Mouse (Mus musculus): ENCODE measurements around the gene Cxcl1. TPM values are rescaled to one million over a fixed set of nuclear protein-coding genes. Genes with fewer than 3 reads are reported as not detected.

Cxcl1 gene
- polyA plus RNA-seq, 1 experiment from 2014 or later, result 0.38 TPM

GRCm38 (mm10) chr5:90891464-90891813 lies 398 bp downstream of the Cxcl1 start:
- peaks cover 7% of the 10 kb centered on the region for H3K4me1 ChIP-seq
- ATAC-seq (ENCODE audit: insufficient number of reproducible peaks, insufficient read depth, low FRiP score, low TSS enrichment, low read depth), result no peak
- H3K4me2 ChIP-seq, result peak overlapping the region; percentile 96
- 22% methylated on average over 10 of the region's 10 CpGs for WGBS
- no peaks in the 10 kb centered on the region for H3K9me3 ChIP-seq
- no peaks in the 10 kb centered on the region for H3K36me3 ChIP-seq
- H3K27me3 ChIP-seq, result peaks cover 6% of the 10 kb centered on the region
- H3K9ac ChIP-seq, result peak overlapping the region; percentile 74
- H3K4me3 ChIP-seq, result peak overlapping the region; percentile 51
- H3K27ac ChIP-seq, result no peak overlapping the region

GRCm38 (mm10) chr5:90894231-90894630 lies 3.2 kb downstream of the Cxcl1 start:
- Histone ChIP-seq H3K4me1 (peaks cover 7% of the 10 kb centered on the region), H3K27me3 (peaks cover 6% of the 10 kb centered on the region), H3K36me3 (no peaks in the 10 kb centered on the region), H3K9ac (no peak overlapping the region), H3K9me3 (no peaks in the 10 kb centered on the region), H3K4me2 (no peak overlapping the region), H3K4me3 (no peak overlapping the region), H3K27ac (no peak overlapping the region)
- ATAC-seq (ENCODE audit: insufficient number of reproducible peaks, insufficient read depth, low FRiP score, low TSS enrichment, low read depth), result no peak
- 70% methylated on average over 8 of the region's 8 CpGs for WGBS

- Histone ChIP-seq H3K4me1 (peaks cover 7% of the 10 kb centered on the region; the same call in 1 of the 2 replicates), H3K9me3 (no peaks in the 10 kb centered on the region), H3K27ac (no peak overlapping the region), H3K4me2 (no peak overlapping the region), H3K36me3 (no peaks in the 10 kb centered on the region), H3K27me3 (no peaks in the 10 kb centered on the region; the same call in 1 of the 2 replicates), H3K9ac (no peak overlapping the region), H3K4me3 (no peak overlapping the region)
- 65% methylated on average over 3 of the region's 3 CpGs for WGBS
- ATAC-seq (ENCODE audit: insufficient number of reproducible peaks, insufficient read depth, low FRiP score, low TSS enrichment, low read depth), result no peak
Measured at GRCm38 (mm10) chr5:90897429-90897828, 6.4 kb downstream of the Cxcl1 start.

DNA sequence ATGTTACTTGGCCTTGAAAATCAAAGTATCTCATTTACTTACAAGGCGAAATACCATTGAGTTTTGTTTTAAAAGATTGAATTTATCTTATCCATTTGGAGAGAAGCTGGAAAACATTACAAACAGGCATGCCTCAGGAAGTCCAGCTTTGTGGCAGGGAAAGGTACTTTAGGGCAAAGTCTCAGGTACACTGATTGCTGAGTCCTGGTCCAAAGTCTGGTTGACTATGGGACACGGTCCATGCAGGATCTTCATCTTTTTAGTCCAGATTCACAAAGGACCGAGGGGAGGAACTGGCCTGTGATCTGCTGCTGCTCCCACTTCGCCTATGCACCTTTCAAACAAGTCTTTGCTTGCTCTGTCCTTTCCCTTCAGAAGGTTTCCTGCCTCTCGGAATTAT lies 8.3 kb downstream of the Cxcl1 start:
- H3K4me3 ChIP-seq, result no peak overlapping the region
- H3K27ac ChIP-seq, result no peak overlapping the region
- no peaks in the 10 kb centered on the region for H3K9me3 ChIP-seq
- no peak overlapping the region for H3K9ac ChIP-seq
- WGBS, result 79% methylated on average over 5 of the region's 5 CpGs
- no peaks in the 10 kb centered on the region for H3K36me3 ChIP-seq
- peaks cover 17% of the 10 kb centered on the region for H3K4me1 ChIP-seq
- H3K27me3 ChIP-seq, result peaks cover 12% of the 10 kb centered on the region
- no peak overlapping the region for H3K4me2 ChIP-seq
- ATAC-seq (ENCODE audit: insufficient number of reproducible peaks, insufficient read depth, low FRiP score, low TSS enrichment, low read depth), result no peak

GRCm38 (mm10) chr5:90900147-90900546 lies 9.1 kb downstream of the Cxcl1 start:
- WGBS, result 33% methylated on average over 7 of the region's 7 CpGs
- H3K9me3 ChIP-seq, result no peaks in the 10 kb centered on the region
- no peak overlapping the region for H3K4me2 ChIP-seq
- no peak for ATAC-seq (ENCODE audit: insufficient number of reproducible peaks, insufficient read depth, low FRiP score, low TSS enrichment, low read depth)
- no peak overlapping the region for H3K27ac ChIP-seq
- peaks cover 20% of the 10 kb centered on the region for H3K27me3 ChIP-seq
- peaks cover 17% of the 10 kb centered on the region for H3K4me1 ChIP-seq
- H3K4me3 ChIP-seq, result no peak overlapping the region
- no peak overlapping the region for H3K9ac ChIP-seq
- no peaks in the 10 kb centered on the region for H3K36me3 ChIP-seq

DNA sequence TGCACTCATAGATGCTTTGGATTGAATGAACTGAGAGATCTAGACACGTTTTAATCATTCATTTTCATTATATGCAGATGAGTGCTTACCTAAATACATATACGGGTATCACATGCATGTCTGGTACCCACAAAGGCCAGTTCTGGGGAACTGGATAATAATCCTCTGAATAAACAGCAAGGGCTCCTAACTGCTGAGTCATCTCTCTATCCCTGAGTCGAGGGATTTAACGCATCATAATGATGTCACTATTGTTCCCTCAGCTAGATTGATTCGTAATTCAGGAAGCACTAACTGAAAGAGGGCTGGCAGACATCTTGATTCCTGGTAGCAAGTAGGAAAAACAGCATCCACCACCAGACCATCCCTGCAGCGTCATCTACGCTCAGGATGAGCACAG lies 9.6 kb downstream of the Cxcl1 start:
- ATAC-seq (ENCODE audit: insufficient number of reproducible peaks, insufficient read depth, low FRiP score, low TSS enrichment, low read depth), result no peak
- H3K4me1 ChIP-seq, result peaks cover 17% of the 10 kb centered on the region
- no peak overlapping the region for H3K9ac ChIP-seq
- WGBS, result 68% methylated on average over 7 of the region's 7 CpGs
- H3K36me3 ChIP-seq, result no peaks in the 10 kb centered on the region
- H3K27ac ChIP-seq, result no peak overlapping the region
- peaks cover 20% of the 10 kb centered on the region for H3K27me3 ChIP-seq
- no peaks in the 10 kb centered on the region for H3K9me3 ChIP-seq
- no peak overlapping the region for H3K4me3 ChIP-seq
- no peak overlapping the region for H3K4me2 ChIP-seq

- no peak for ATAC-seq (ENCODE audit: insufficient number of reproducible peaks, insufficient read depth, low FRiP score, low TSS enrichment, low read depth)
- no peaks in the 10 kb centered on the region for H3K36me3 ChIP-seq
- no peak overlapping the region for H3K27ac ChIP-seq
- H3K4me3 ChIP-seq, result peak overlapping the region; percentile 36
- no peak overlapping the region for H3K9ac ChIP-seq
- peaks cover 17% of the 10 kb centered on the region for H3K4me1 ChIP-seq
- H3K27me3 ChIP-seq, result peaks cover 29% of the 10 kb centered on the region
- H3K9me3 ChIP-seq, result no peaks in the 10 kb centered on the region
- WGBS, result 5% methylated on average over 10 of the region's 10 CpGs
- H3K4me2 ChIP-seq, result peak overlapping the region; percentile 75
Measured at GRCm38 (mm10) chr5:90902380-90903260, 11.6 kb downstream of the Cxcl1 start.

DNA sequence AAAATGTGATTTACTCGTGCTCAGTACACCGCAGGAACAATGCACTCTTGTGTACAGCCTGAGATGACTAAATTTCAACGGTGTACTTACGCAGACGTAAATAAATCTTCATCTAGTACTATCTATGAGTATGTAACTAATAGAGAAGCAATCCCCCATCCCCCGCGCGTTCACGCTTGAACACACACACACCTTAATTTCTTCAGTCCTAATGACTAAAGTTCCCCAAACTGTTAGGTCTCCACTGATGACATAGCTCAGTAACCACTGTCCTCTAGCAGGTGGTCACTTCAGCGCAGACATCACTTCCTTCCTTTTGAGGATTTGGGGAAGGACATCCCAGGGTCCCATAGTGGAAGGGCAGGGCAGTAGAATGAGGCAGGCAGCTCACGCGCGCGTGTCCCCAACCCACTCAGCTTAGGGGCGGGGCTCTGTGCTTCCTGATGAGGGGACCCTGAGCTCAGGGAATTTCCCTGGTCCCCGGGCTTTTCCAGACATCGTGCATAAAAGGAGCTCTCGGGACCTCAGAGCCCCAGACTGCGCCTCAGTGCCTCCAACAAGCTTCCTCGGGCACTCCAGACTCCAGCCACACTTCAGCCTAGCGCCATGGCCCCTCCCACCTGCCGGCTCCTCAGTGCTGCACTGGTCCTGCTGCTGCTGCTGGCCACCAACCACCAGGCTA lies 12.4 kb downstream of the Cxcl1 start, which contains the start of gene Cxcl2:
Gene Cxcl2, plus strand, starts transcription at position 533 of the 682 bp plus-strand sequence.
- H3K4me3 ChIP-seq, result peak within 1 kb of the TSS; percentile 36
- 6% methylated on average over 22 of the region's 22 CpGs for WGBS
- H3K4me1 ChIP-seq, result peaks cover 17% of the 10 kb centered on the region
- H3K27me3 ChIP-seq, result peaks cover 29% of the 10 kb centered on the region
- H3K9ac ChIP-seq, result no peak within 1 kb of the TSS
- no peak within 1 kb of the TSS for H3K27ac ChIP-seq
- no peaks in the 10 kb centered on the region for H3K36me3 ChIP-seq
- no peak for ATAC-seq (ENCODE audit: insufficient number of reproducible peaks, insufficient read depth, low FRiP score, low TSS enrichment, low read depth)
- no peaks in the 10 kb centered on the region for H3K9me3 ChIP-seq
- peak within 1 kb of the TSS; percentile 75 for H3K4me2 ChIP-seq

DNA sequence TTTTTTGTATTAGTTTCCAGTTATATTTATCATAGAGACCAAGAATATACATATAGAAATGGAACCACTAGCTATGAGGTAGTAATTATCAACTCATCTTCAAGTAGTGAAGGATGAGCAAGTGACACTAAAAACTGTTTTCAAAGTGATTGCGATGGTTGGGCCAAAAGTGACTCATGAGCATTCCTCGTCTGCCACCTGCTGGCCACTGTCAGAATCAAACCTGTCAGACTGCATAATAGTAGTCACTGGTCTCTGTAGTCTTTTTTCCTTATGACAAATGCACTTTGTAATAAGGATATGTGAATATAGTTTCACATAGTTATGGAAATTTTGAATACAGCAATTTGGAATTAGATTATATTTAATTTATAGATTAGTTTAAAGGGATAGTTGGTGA lies 17.9 kb downstream of the Cxcl1 start:
- peaks cover 20% of the 10 kb centered on the region for H3K27me3 ChIP-seq
- no peak overlapping the region for H3K4me2 ChIP-seq
- no peak for ATAC-seq (ENCODE audit: insufficient number of reproducible peaks, insufficient read depth, low FRiP score, low TSS enrichment, low read depth)
- H3K36me3 ChIP-seq, result no peaks in the 10 kb centered on the region
- H3K4me1 ChIP-seq, result no peaks in the 10 kb centered on the region
- 0% methylated on average over 2 of the region's 2 CpGs for WGBS
- no peak overlapping the region for H3K27ac ChIP-seq
- no peak overlapping the region for H3K4me3 ChIP-seq
- H3K9me3 ChIP-seq, result no peaks in the 10 kb centered on the region
- H3K9ac ChIP-seq, result no peak overlapping the region

DNA sequence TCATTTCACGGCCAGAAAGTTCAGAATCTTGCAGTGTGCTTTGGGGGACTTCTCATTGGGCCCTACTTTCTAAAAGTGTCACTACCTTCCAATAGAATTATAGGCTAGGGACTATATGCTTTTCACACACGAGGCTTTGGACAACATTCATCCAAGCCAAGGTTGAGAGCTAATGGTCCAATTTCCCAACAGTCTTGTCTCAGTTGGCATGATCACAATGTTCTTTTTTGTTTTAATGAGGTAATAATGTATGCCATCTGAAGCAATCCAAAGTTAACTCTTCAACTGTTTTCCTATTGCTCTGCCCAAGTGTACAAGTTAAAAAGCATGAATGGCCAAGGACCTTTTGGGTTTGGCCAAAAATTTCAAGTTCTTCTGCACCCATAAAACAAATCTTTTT lies 28.5 kb downstream of the Cxcl1 start:
- Histone ChIP-seq H3K27ac (no peak overlapping the region), H3K27me3 (no peaks in the 10 kb centered on the region), H3K4me2 (no peak overlapping the region), H3K36me3 (no peaks in the 10 kb centered on the region), H3K4me3 (no peak overlapping the region), H3K4me1 (no peaks in the 10 kb centered on the region), H3K9ac (no peak overlapping the region), H3K9me3 (no peaks in the 10 kb centered on the region)
- WGBS, result 78% methylated on average over 2 of the region's 2 CpGs
- ATAC-seq (ENCODE audit: insufficient number of reproducible peaks, insufficient read depth, low FRiP score, low TSS enrichment, low read depth), result no peak

DNA sequence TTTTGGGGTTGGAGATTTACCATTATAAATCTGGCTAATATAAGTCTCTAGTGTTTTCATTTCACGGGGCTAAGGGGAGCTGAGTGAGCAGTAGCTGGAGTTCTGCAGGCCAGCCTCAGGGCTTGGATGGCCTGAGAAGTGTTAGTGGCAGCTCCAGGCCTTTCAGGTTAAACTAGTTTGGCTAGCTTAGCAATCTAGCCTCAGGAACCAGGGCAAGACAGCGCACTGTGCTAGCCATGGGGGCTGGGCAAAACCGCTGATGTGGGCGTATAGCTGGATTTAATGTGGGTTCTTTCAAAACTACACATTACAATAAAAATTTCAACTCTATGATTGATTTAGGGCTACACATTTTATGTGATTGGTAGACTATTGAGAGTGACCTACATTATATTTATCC lies 31.9 kb downstream of the Cxcl1 start:
- 80% methylated on average over 4 of the region's 4 CpGs for WGBS
- Histone ChIP-seq H3K4me2 (no peak overlapping the region), H3K4me3 (no peak overlapping the region), H3K36me3 (no peaks in the 10 kb centered on the region), H3K27me3 (no peaks in the 10 kb centered on the region), H3K4me1 (no peaks in the 10 kb centered on the region), H3K9ac (no peak overlapping the region), H3K27ac (no peak overlapping the region), H3K9me3 (no peaks in the 10 kb centered on the region)
- no peak for ATAC-seq (ENCODE audit: insufficient number of reproducible peaks, insufficient read depth, low FRiP score, low TSS enrichment, low read depth)

DNA sequence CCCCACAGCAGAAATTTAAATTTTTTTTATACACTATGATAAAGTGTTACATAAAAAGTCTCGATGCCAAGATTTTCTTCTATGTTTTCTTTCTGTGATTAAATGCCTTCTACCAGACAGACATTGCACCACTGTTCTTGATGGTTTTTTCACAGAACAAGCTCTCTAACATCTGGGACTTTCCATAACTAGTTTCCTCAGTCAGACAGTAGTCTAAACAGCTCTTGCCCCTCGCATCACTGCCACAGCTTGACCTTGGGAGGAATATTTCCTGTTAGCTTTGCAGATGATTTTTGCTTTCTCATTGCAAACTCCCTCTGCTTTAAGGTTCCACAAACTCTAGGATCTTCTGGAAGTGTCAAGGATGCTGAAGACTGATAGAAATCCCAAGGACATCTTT lies 39.5 kb downstream of the Cxcl1 start:
- WGBS, result 49% methylated on average over 2 of the region's 2 CpGs
- Histone ChIP-seq H3K4me2 (peak overlapping the region; percentile 61), H3K9ac (peak overlapping the region; percentile 94), H3K36me3 (peaks cover 19% of the 10 kb centered on the region), H3K27me3 (no peaks in the 10 kb centered on the region), H3K9me3 (no peaks in the 10 kb centered on the region), H3K4me1 (peaks cover 6% of the 10 kb centered on the region), H3K4me3 (peak overlapping the region; percentile 69), H3K27ac (peak overlapping the region; percentile 99)
- no peak for ATAC-seq (ENCODE audit: insufficient number of reproducible peaks, insufficient read depth, low FRiP score, low TSS enrichment, low read depth)
